Mouse (Mus musculus) frontal cortex, adult 2 months (tissue): ENCODE data around the gene C330007P06Rik. TPM values are rescaled to one million over a fixed set of nuclear protein-coding genes. Genes with fewer than 3 reads are reported as not detected.
"Not testable (repeated sequence)": the region's sequence is repeated elsewhere in the genome, so short reads cannot be mapped to it uniquely, and the experiment has no call there.

Source experiments
- DNase-seq, 2 experiments: peaks; one replicate each; pipeline ENCODE4 v3.0.0; 2022; ENCODE audit warnings: low spot score in 1 of 2; ENCODE audit errors: extremely low spot score in 1 of 2
- polyA plus RNA-seq: library from polyadenylated mRNA; depleted of rRNA; stranded (reverse); fragments of >200 nt; gene quantifications from 2 replicates; pipeline ENCODE4 v1.2.3, GENCODE M21; 2012; rRNA removed

The C330007P06Rik gene
- polyA plus RNA-seq, 1 experiment, result 29.0 TPM

DNA sequence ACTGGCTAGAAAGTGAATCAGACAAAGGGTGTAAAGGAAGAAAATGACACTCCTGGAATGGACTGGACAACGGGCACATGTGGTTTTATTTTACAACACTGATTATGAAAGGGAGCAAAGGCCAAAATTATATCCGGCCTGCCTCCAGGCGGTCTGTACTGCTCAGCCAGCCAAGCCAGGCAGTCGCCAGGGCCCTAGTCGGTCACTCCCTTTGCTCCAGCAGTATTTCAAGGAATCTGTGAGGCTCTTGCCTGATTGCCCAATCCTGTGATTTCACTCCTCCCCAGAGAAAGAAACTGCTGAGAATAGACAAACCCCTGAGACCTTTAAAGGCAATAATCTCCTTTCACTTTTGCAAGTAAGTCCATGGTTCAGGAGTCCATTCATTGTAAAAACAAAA, 69.7 kb downstream of the C330007P06Rik start:
- DNase-seq, result no peak

DNA sequence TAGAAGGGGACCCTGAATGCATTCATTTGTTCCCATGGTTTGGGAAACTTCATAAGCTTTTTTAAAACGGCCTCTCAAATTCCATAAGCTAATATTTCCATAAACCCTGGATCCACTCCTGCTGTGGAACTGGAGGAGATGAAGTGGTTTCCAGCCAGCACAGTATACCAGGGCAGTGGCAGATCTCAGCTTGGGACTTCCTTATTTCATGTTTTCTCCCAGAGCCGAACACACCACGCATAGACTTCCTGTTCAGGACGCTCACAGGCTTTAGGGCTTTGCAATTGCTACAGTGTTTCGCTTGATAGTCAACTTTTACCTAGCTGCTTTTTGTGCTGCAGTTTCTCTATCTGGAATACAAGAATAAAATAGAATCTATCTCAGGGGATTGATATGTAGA, 70.7 kb downstream of the C330007P06Rik start:
- DNase-seq, result no peak

DNA sequence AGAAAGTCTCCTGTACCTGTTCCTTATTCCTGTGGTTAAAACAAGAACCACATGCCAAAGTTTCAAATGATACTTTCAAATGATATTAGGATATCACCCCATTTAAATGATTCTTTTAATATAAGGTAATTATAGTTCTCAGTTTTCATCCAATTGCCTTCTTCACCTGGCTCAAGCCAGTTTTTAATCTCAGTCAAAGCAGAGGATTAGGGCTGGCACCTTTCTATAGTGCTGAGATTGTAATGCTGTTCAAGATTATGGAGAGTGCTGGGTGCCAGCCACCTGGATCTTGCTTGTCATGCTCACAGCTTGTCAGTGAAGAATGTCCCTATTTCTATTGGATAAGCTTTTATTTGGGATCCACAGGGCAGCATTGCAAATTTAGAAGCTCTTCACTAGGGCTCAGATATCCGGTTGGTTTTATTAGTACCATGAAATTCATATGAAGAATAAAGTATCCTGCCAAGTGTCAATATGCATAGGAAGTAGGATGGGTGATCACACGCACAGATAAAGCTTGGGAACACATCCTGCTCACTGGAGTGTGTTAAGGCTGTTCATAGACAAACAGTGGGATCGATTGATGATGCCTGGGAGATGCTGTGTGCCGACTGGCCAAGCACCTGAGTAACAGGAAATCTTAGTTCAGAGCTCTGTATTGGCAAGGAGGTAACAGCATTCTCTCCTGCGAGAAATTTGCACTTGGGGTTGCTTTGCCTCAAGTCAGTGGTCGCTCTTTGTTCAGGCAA, 74.6 kb downstream of the C330007P06Rik start:
- DNase-seq, result no peak

DNA sequence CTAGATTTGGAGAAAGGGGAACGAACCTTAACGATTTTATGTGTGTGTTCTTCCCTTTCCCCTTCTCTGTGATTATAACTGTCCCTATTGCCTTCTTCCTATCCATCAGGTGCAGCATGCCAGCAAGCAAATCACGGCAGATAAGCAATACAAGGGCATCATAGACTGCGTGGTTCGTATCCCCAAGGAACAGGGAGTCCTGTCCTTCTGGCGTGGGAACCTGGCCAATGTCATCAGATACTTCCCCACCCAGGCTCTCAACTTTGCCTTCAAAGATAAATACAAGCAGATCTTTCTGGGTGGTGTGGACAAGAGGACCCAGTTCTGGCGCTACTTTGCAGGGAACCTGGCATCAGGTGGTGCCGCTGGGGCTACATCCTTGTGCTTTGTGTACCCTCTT, 77.2 kb downstream of the C330007P06Rik start:
- DNase-seq, result not testable (repeated sequence)

DNA sequence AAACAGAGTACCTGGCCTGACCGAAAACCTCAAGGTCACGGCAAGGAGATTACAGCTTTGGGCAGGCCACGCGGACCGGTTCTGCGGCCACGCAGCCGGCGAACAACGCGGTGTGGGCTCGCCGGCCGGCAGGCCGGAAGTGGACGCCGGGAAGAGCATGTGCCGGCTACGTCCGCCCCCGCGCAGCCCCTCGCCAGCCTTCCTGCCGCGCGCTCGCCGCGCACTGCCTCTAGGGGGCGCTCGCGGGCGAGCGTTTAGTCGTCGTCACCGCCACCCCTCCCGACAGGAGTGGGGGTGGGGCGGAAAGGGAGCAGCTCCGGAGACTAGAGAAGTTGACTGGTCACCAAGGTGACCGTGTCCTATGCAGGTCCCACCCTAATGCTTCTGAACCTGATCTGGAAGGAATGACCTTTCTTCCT, 77.7 kb downstream of the C330007P06Rik start:
- peak; percentile 45 to 84 for DNase-seq

DNA sequence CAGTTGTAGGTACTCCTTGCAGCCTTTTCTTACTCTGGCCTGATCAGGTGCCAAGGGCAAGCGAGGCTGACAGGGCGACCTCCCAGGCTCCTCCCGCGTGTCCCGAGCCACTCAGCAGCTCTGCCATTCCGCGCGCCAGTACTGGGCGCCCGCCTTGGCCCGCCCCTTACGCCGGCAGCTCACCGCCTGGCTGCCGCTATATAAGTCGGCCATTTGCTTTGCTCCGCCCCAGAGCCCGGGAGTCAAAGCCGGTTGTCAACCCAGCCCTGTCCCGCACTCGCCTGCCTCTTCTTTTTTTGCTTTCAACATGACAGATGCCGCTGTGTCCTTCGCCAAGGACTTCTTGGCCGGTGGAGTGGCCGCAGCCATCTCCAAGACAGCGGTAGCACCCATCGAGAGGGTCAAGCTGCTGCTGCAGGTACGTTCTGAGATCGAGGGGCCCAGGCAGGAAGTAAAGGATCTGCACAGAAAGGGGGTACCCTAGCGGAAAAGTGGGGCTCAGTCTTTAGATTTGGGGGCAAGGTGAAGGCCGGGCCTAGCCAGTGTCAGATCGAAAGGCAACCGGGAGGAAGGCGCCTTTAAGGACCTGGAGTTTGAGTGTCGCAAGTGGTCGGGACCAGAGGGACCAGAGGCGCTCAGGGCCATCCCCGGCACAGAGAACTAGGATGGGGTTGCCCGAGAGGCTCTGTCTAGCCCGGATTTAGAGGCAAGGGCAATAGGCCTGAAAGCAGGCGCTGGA, 78.3 kb downstream of the C330007P06Rik start, which contains the start of gene Slc25a5:
Slc25a5 (plus strand) TSS at position 228 of the 739 bp plus-strand sequence.
- peak; percentile 47 to 86 for DNase-seq

DNA sequence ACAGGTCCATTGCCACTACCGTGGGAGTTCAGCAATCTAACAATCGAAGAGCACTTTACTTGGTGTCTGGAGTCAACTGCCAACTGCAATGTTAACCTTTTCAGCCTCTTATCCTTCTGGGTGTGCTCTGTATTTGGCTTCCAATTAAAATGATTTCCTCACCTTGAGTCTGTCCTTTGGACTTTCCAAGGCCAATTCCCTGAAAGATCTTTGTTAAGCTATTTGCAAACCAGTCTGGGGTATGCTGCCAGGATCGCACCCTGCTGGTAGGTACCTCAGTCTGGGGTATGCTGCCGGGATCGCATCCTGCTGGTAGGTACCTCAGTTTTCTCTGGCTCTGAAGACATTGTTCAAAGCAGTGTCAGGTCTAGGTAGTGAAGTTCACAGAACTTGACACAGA, 79.3 kb downstream of the C330007P06Rik start:
- DNase-seq, result no peak

DNA sequence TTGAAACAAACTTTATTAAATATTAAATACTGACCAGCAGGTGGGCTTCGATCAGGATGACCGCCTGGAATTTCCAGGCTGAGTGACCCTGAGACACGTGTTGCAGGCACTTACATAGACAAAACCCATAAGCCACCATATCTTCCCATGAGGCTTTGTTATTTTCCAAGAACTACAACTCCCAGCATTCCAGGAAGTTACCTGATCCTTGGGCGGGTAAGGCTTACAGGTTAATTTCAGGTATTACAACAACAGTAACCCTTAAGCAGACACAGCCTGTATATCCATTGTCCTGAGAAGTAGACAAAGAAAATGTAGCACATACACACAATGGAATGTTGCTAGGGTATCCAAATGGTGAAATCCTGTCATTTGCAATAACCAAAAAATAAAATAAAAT, 84.6 kb downstream of the C330007P06Rik start:
- no peak for DNase-seq

DNA sequence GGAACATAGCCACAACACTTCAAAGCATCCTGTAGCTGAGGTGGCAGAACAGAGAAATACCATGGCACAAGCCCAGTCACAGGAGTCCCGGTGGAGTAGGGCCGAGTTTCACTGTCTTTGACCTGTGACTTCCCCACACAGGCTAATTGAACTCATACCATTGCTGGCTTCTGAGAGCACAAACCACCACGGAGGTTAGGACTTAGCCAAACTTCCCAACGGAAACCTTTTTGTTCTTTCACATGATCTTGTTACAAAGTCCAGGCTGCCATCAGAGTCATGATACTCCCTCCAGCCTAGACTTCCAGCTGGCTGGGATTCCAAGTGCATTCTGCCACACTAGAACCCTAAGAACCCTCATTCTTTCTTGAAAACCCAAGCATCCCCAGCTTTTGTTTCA, 96.2 kb downstream of the C330007P06Rik start:
- no peak for DNase-seq

DNA sequence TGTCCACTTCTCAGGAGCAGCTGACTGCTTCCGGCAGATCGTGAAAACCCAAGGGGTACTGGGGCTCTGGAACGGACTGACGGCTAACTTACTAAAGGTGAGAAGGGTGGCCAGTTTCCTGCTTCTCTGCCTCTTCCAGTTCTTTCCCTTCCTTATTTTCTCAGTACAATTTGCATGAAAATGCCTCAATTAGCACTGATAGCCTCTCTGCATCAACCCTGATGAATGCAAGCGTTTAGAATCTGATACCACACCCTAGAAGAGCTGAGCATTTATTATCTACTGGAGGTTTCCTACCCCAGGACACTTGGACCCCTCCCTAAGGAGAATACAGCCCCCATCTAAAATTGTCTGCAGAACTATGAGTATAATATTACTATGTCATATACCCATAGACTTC, 98.4 kb downstream of the C330007P06Rik start:
- no peak for DNase-seq

Other genes starting within 250 kb of the C330007P06Rik start
- 10.6 and 12.6 TPM in 2 replicates for gene Akap17b, start 228.7 kb downstream of the C330007P06Rik start, polyA plus RNA-seq
- 0.74 and 0.96 TPM in 2 replicates for gene Slc25a43, start 130.5 kb downstream of the C330007P06Rik start, polyA plus RNA-seq
- 474 and 486 TPM in 2 replicates for gene Slc25a5, start 78.5 kb downstream of the C330007P06Rik start, polyA plus RNA-seq
- 42.8 and 48.8 TPM in 2 replicates for gene Ube2a, start 211 bp downstream of the C330007P06Rik start, polyA plus RNA-seq
- 17.9 and 19.8 TPM in 2 replicates for gene Nkrf, start 28.8 kb upstream of the C330007P06Rik start, polyA plus RNA-seq
- 38.6 and 40.7 TPM in 2 replicates for gene Sept6, start 117.7 kb upstream of the C330007P06Rik start, polyA plus RNA-seq
- 0.06 TPM in 1 of 2 replicates, not detected in the other for gene Sowahd, start 174.7 kb upstream of the C330007P06Rik start, polyA plus RNA-seq
- 236 and 294 TPM in 2 replicates for gene Rpl39, start 211.3 kb upstream of the C330007P06Rik start, polyA plus RNA-seq
- 32.8 and 35.0 TPM in 2 replicates for gene Upf3b, start 236.2 kb upstream of the C330007P06Rik start, polyA plus RNA-seq